In the genomic region with DNA sequence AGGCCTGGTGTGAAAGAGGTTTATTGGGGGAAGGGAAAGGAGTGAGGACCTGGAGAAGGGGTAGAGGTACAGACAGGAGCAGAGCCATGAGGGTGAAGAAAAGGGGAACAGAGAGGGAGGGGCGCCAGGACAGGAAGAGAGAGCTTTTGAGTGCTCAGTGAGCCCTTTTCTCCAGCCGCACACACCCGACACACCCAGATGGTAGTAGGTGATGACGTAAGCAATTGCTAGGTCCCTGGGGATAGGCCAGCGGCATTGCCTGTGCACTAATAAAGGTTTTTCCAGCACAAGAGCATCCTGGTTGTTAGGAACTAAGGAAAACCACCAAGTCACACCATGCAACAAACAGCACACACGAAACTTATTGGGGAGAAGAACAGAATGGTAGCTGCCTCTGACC, we compare ENCODE assay signal across 35 mouse cellular contexts. TPM values are rescaled to one million over a fixed set of nuclear protein-coding genes. Genes with fewer than 3 reads are reported as not detected.
DNase-seq lines count a peak whose midpoint lies in the region; ATAC-seq and TF ChIP-seq lines count a peak whose summit lies in the region.
"Had no signal": no experiment of that assay in that cellular context is flagged by ENCODE, and none has a peak within 500 bp of the region (broad histone marks: within the 10 kb centered on the region; RNA-seq: fewer than 3 reads in every experiment).

No protein-coding gene starts in this region.

- H3K27me3 ChIP-seq in CH12.LX (replicated peaks): no peaks in the 10 kb centered on the region
- H3K27me3 ChIP-seq: forebrain, embryonic 12.5 days; hindbrain, embryonic 12.5 days; intestine, embryonic 15.5 days; limb, embryonic 15.5 days; lung, embryonic 15.5 days; midbrain, embryonic 12.5 days; neural tube, embryonic 13.5 days had no signal

- no peaks in the 10 kb centered on the region for H3K36me3 ChIP-seq in CH12.LX (replicated peaks in 1 of 2; ENCODE audit: control insufficient read depth in 1 of 2, insufficient read depth in 1 of 2, low read length in 1 of 2)
- H3K36me3 ChIP-seq: embryonic facial prominence, embryonic 10.5 days; embryonic facial prominence, embryonic 15.5 days; forebrain, embryonic 12.5 days; G1E; hindbrain, embryonic 12.5 days; intestine, embryonic 15.5 days; limb, embryonic 10.5 days; limb, embryonic 15.5 days; lung, embryonic 15.5 days; midbrain, embryonic 12.5 days; neural tube, embryonic 13.5 days had no signal

- no peak for TF ChIP-seq CTCF in CH12.LX (conservative IDR thresholded peaks at IDR 0.05 in 1 of 2, IDR thresholded peaks at IDR 0.05 in 1 of 2; ENCODE audit: low read depth in 2 of 2, low read length in 2 of 2)

- H3K27ac ChIP-seq in CH12.LX (ENCODE audit: insufficient read depth, low read depth): no peak overlapping the region
- H3K27ac ChIP-seq: embryonic facial prominence, embryonic 10.5 days; embryonic facial prominence, embryonic 15.5 days; forebrain, embryonic 12.5 days; hindbrain, embryonic 12.5 days; hindbrain, postnatal 0 days; intestine, embryonic 15.5 days; kidney, postnatal 0 days; limb, embryonic 10.5 days; limb, embryonic 15.5 days; liver, embryonic 14.5 days; lung, embryonic 15.5 days; midbrain, embryonic 12.5 days; neural tube, embryonic 13.5 days had no signal

- dilution Hi-C loops in CH12.LX (cut with MboI; ENCODE audit: extremely low pct_ligation_motif_present, extremely low pct_unique_long_range_greater_than_20kb, low sequenced_read_pairs): no loop called here

- peak; percentile 70 for ATAC-seq in neutrophil, adult 5-6 weeks (ENCODE audit: extremely low read depth, insufficient number of reproducible peaks, low FRiP score, poor library complexity, severe bottlenecking)
- ATAC-seq in cerebellum, adult (ENCODE audit: insufficient number of reproducible peaks, low FRiP score, low TSS enrichment): no peak
- ATAC-seq: hindbrain, postnatal 0 days; intestine, embryonic 15.5 days; Patski had no signal

- no peaks in the 10 kb centered on the region for H3K9me3 ChIP-seq in CH12.LX (replicated peaks; ENCODE audit: low read length)
- H3K9me3 ChIP-seq: embryonic facial prominence, embryonic 10.5 days; embryonic facial prominence, embryonic 15.5 days; forebrain, embryonic 12.5 days; G1E; hindbrain, embryonic 12.5 days; intestine, embryonic 15.5 days; limb, embryonic 10.5 days; limb, embryonic 15.5 days; lung, embryonic 15.5 days; megakaryocyte, embryonic 14.5 days; midbrain, embryonic 12.5 days; neural tube, embryonic 13.5 days had no signal

- peak; percentile 6 for DNase-seq in A20 (ENCODE audit: low read depth, low spot score)
- DNase-seq in CH12.LX (ENCODE audit: extremely low read depth): peak; percentile 62
- DNase-seq in spleen, postnatal 4 days (ENCODE audit: low spot score in 2 of 2): peak; percentile 56 to 71
- DNase-seq in kidney, adult 9 months: no peak
- DNase-seq in layer of hippocampus, adult 8-10 months (ENCODE audit: low spot score in 2 of 2): no peak
- DNase-seq: adrenal gland, postnatal 14 days; cerebellum, adult 18-20 months; cerebellum, postnatal 10 days; gastrocnemius, postnatal 14 days; heart, postnatal 36 days; kidney, adult 2 months; kidney, postnatal 4 days; layer of hippocampus, postnatal 36 days; thymus, adult 2 months; thymus, postnatal 36 days had no signal

- no peak for TF ChIP-seq RAD21 in CH12.LX (IDR thresholded peaks at IDR 0.05; ENCODE audit: low read depth, low read length)

- H3K4me1 ChIP-seq in CH12.LX (ENCODE audit: control insufficient read depth in 1 of 2, insufficient read depth in 2 of 2): peaks cover 5 to 13% of the 10 kb centered on the region in 2 experiments; a peak in 3 of 4 replicates
- H3K4me1 ChIP-seq: embryonic facial prominence, embryonic 10.5 days; embryonic facial prominence, embryonic 15.5 days; forebrain, embryonic 12.5 days; hindbrain, embryonic 12.5 days; intestine, embryonic 15.5 days; lung, embryonic 15.5 days; megakaryocyte, embryonic 14.5 days; midbrain, embryonic 12.5 days; neural tube, embryonic 13.5 days had no signal

- H3K79me2 ChIP-seq in CH12.LX (replicated peaks; ENCODE audit: control insufficient read depth, extremely low read depth, insufficient read depth, poor library complexity, severe bottlenecking): no peaks in the 10 kb centered on the region

- H3K4me3 ChIP-seq in CH12.LX (replicated peaks in 1 of 3; ENCODE audit: low read depth in 2 of 3, low read length in 2 of 3, poor library complexity in 1 of 3): no peak overlapping the region
- H3K4me3 ChIP-seq: embryonic facial prominence, embryonic 10.5 days; embryonic facial prominence, embryonic 15.5 days; forebrain, embryonic 12.5 days; hindbrain, embryonic 12.5 days; intestine, embryonic 15.5 days; limb, embryonic 10.5 days; limb, embryonic 15.5 days; lung, embryonic 15.5 days; megakaryocyte, embryonic 14.5 days; midbrain, embryonic 12.5 days; neural tube, embryonic 13.5 days had no signal

- no peak overlapping the region for H3K9ac ChIP-seq in CH12.LX (ENCODE audit: insufficient read depth, low read depth)
- H3K9ac ChIP-seq: embryonic facial prominence, embryonic 15.5 days; forebrain, embryonic 12.5 days; hindbrain, embryonic 12.5 days; intestine, embryonic 15.5 days; limb, embryonic 15.5 days; liver, embryonic 14.5 days; lung, embryonic 15.5 days; midbrain, embryonic 12.5 days; neural tube, embryonic 13.5 days had no signal

- in situ Hi-C loops in CH12.LX (cut with MboI; ENCODE audit: low pct_ligation_motif_present, low pct_unique_long_range_greater_than_20kb, low sequenced_read_pairs): no loop called here

- no peak for TF ChIP-seq POLR2A in CH12.LX (IDR thresholded peaks at IDR 0.05; ENCODE audit: low read depth, low read length)

- TF ChIP-seq EP300 in CH12.LX (IDR thresholded peaks at IDR 0.05; ENCODE audit: low read length): 0 out of 2 replicates have a peak, but pooled peaks have one; percentile 25

- no peak overlapping the region for H3K4me2 ChIP-seq in CH12.LX (ENCODE audit: insufficient read depth, low read depth, poor library complexity, severe bottlenecking)
- H3K4me2 ChIP-seq: embryonic facial prominence, embryonic 15.5 days; forebrain, embryonic 12.5 days; heart, embryonic 11.5 days; hindbrain, embryonic 12.5 days; intestine, embryonic 15.5 days; limb, embryonic 15.5 days; lung, embryonic 15.5 days; midbrain, embryonic 12.5 days; neural tube, embryonic 13.5 days had no signal

TF ChIP-seq in CH12.LX, 34 proteins besides CTCF, POLR2A, EP300 and RAD21:
- TF ChIP-seq E2F4 (IDR thresholded peaks at IDR 0.05; ENCODE audit: insufficient replicate concordance, low read depth, low read length): no peak
- no peak for TF ChIP-seq MAFK (IDR thresholded peaks at IDR 0.05; ENCODE audit: insufficient replicate concordance, low read length)
- TF ChIP-seq JUN (IDR thresholded peaks at IDR 0.05; ENCODE audit: insufficient read depth, low read depth, low read length): no peak
- TF ChIP-seq MXI1 (IDR thresholded peaks at IDR 0.05; ENCODE audit: low read depth, low read length): no peak
- TF ChIP-seq ZKSCAN1 (IDR thresholded peaks at IDR 0.05; ENCODE audit: borderline replicate concordance, low read depth, low read length): no peak
- TF ChIP-seq GABPA (IDR thresholded peaks at IDR 0.05; ENCODE audit: insufficient replicate concordance, low read depth, low read length): no peak
- TF ChIP-seq RCOR1 (conservative IDR thresholded peaks at IDR 0.05; ENCODE audit: low read depth, low read length): no peak
- TF ChIP-seq USF2 (conservative IDR thresholded peaks at IDR 0.05; ENCODE audit: low read depth, low read length): no peak
- TF ChIP-seq TCF12 (IDR thresholded peaks at IDR 0.05; ENCODE audit: low read depth, low read length): no peak
- TF ChIP-seq MEF2A (IDR thresholded peaks at IDR 0.05; ENCODE audit: borderline replicate concordance, low read depth, low read length): no peak
- TF ChIP-seq CHD1 (IDR thresholded peaks at IDR 0.05; ENCODE audit: low read depth, low read length): no peak
- no peak for TF ChIP-seq MAX (IDR thresholded peaks at IDR 0.05; ENCODE audit: low read length)
- no peak for TF ChIP-seq ZC3H11A (IDR thresholded peaks at IDR 0.05; ENCODE audit: low read depth, low read length)
TF ChIP-seq in CH12.LX: peak in this region for 0.

RNA-seq across cellular contexts. Expression of gene Rarres1, which starts 9.4 kb away (rescaled TPM):
- total RNA-seq in CH12.LX (2012; rRNA removed): 0.08 TPM in 1 of 2 replicates, not detected in the other
- 0.24 and 0.34 TPM in 2 replicates for total RNA-seq in CH12.LX (2014; rRNA removed)
- 0.42 TPM in 1 of 2 replicates, not detected in the other for polyA plus RNA-seq in CH12.LX (2012; ENCODE audit: insufficient read length, low read depth)
- total RNA-seq in neutrophil, adult 5-6 weeks (2017): not detected in 2 replicates
- 1 to 10 TPM; 1.4 to 1.7 (median 1.6) TPM for total RNA-seq in layer of hippocampus, adult 8-10 months (2022)
- polyA plus RNA-seq: C2C12, G1E, Patski had no signal

RNA-seq across cellular contexts. Expression of gene Mfsd1, which starts 57.8 kb away (rescaled TPM):
- 44.3 and 50.3 TPM in 2 replicates for total RNA-seq in CH12.LX (2012; rRNA removed)
- 56.8 and 68.7 TPM in 2 replicates for total RNA-seq in CH12.LX (2014; rRNA removed)
- 82.2 and 95.7 TPM in 2 replicates for polyA plus RNA-seq in CH12.LX (2012; ENCODE audit: insufficient read length, low read depth)
- total RNA-seq in neutrophil, adult 5-6 weeks (2017): 97.4 and 130 TPM in 2 replicates
- total RNA-seq in layer of hippocampus, adult 8-10 months (2022): 10 to 100 TPM; 38.6 to 63.2 (median 46.6) TPM

Comparison
In these comparisons a context has a peak if more than half of its experiments do, and no peak if none do; other contexts are left out.
1. DNase-seq: peak in A20 (single experiment), CH12.LX (single experiment) and spleen, postnatal 4 days (2 of 2); none in kidney, adult 9 months (single experiment) and layer of hippocampus, adult 8-10 months (0 of 2).